Mouse (Mus musculus) colon, adult 2 months (tissue): ENCODE measurements around the gene Fgf22. TPM values are rescaled to one million over a fixed set of nuclear protein-coding genes. Genes with fewer than 3 reads are reported as not detected.

Source experiments
- polyA plus RNA-seq: library from polyadenylated mRNA; depleted of rRNA; stranded (reverse); fragments of >200 nt; gene quantifications from 2 replicates; pipeline ENCODE4 v1.2.3, GENCODE M21; 2012; rRNA removed

Fgf22 gene
- polyA plus RNA-seq = 0.13 TPM in 1 of 2 replicates, not detected in the other

DNA sequence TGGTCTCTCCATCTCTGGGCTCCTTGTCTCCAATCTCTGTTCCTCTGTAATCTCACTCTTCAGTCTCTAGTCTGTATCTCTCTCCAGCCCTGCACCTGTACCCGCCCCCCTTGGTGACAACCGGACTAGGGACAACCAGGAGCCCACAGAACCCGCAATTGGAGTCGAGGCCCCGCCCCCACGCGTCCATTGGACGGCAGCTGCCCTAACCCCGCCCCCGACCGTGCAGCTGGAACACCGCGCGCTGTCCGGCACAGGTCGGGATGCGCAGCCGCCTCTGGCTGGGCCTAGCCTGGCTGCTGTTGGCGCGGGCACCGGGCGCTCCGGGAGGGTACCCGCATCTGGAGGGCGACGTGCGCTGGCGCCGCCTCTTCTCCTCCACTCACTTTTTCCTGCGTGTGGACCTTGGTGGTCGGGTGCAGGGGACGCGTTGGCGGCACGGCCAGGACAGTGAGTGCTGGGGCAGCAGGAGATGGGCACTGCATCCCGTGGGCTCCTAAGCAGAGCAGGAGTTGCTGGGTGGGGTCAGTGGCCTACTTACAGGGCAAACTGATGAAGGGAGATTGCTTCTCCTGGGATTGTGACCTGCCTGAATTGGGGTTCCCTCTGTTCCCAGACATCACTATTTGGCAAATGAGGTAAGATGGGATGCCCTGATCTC lies at the start of gene Fgf22:
TSS of gene Fgf22 (plus strand) at position 221 of the 661 bp plus-strand sequence.

DNA sequence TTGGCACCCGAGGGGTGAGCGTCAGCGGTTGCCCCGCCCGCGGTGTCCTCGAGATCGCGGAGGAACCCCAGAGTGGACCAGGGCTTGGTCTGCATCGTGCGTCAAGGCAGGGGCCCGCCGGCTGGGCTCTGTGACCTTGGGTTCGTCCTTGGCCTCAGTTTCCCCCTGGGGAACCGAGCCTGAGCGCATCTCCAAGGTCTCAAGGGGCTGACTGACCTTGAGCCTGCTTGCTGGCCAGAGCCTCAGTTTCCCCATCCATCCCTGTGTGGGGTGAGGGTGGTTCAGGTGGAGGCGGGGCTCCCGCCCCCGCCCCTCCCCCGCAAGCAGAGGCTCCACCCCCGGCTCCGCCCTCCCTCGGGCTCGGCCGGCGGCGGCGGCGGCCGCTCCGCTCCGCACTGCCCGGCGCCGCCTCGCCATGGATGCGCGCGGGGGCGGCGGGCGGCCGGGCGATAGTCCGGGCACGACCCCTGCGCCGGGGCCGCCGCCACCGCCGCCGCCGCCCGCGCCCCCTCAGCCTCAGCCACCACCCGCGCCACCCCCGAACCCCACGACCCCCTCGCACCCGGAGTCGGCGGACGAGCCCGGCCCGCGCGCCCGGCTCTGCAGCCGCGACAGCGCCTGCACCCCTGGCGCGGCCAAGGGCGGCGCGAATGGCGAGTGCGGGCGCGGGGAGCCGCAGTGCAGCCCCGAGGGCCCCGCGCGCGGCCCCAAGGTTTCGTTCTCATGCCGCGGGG lies 38.5 kb upstream of the Fgf22 start, which contains the start of gene Hcn2:
TSS of gene Hcn2 (plus strand) at position 381 of the 734 bp plus-strand sequence.

DNA sequence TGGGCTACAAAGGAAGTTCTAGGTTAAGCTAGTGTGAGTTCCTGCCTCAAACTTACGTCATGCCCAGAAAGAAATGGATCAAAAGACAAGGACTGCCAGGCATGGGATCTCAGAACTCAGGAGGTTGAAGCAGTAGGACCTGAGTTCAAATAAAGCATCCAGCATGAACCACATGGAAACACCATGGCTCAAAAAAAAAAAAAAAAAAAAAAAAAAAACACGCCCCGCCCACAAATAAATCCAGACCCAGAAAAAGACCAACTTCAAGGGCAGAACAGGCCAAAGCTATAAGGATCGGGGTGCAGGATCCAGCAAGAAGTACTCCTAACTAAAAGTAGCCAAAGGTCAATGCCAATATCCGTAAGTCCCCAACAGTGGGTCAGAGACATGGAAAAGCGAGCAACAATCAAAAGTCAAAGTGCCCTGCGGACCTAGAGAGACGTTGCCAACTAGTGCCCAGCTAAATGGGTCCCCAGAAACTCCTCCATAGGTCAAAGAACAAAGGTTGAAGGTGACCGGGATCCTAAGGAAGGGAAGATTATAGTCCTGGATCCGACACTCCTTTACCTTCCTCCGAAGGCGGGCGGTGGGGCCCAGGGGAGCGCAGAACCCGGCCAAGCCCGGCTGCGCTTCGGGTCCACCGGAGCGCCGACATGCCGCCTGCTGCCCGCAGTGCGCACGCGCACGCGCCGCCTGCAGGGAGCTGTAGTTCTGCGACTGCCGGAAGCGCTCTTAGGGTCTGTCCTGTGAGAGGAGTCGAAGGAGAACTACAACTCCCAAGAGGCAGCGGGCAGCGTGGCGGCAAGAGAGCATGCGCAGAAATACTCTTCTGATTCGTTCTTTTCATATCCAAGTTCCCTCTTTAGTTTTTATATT lies 8.7 kb upstream of the Fgf22 start, which contains the start of gene Polrmt:
TSS of gene Polrmt (minus strand) at position 684 of the 876 bp plus-strand sequence.

DNA sequence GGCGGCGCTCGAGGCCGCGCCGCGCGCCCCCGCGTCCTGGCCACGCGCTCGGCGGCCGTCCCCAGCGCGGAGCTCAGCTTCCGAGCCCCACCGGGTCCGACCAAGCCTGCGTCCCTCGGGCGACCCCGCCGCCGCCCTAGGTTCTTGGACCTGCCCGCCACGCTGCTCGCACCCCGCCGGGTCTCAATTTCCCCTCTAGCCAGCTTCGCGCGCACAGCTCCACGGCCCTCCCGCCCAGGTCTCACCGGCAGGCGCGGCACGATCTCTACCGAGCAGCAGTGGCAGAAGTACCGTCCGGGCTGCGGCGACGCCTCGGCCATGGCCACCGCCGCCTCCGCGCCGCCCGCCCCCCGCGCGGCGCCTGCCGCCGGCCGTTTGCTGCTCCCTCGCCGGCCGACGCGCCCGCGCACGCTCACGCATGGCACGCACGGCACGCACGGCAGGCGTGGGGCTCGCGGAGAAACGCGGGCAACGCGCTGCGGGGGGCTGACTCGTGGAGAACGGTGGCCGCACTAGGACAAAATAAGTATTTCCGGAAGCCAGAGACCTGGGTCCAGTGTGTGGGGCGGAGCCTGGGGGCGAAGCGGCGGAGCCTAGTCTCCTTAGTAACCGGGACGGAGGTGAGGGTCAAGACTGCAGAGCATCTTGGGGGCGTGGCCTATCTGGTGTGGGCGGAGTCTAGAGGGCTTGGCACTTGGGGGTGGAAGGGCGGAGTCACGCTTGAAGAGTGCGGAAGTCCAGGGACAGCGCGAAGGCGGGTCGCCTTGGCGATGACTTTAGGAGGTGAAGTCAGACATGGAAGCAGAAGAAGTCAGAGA lies 11.8 kb downstream of the Fgf22 start, which contains the start of gene Rnf126:
TSS of gene Rnf126 (minus strand) at position 445 of the 818 bp plus-strand sequence.

DNA sequence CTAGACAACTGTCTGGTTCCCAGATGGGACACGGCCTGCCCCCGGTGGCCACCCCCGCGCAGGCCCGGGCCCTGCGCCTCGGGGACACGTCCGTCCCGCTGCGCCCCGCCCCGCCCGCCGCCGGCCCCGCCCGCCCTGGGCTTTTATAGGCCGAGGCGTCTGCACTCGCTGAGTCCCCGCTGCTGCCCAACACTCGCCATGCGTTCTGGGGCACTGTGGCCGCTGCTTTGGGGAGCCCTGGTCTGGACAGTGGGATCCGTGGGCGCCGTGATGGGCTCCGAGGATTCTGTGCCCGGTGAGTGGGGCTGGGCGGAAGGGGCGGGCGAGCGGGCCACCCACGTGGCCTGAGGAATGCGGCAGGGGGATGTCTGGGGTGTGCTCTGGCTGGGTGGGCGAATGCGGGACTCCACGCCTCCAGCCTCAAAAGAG lies 22.2 kb downstream of the Fgf22 start, which contains the start of gene Fstl3:
TSS of gene Fstl3 (plus strand) at position 170 of the 429 bp plus-strand sequence.

DNA sequence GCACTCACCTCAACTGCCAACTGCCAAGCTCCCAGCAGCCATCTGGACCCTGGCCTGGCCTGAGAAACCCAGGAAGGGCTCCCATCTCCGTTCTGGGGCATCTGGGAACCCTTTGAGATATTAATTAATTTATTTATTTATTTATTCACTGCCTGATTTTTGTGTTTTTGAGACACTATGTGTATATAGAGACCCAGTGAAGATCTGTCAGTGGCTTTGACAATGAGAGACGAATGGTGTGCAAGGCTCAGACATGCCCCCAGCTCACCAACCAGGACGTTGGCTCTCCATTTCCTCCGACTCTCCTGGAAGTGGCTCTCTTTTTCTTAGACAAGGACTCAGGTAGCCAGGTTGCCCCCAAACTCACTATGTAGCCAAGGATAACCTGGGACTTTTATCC lies 36.0 kb downstream of the Fgf22 start, which contains the start of gene Prss57:
TSS of gene Prss57 (minus strand) at position 101 of the 400 bp plus-strand sequence.

DNA sequence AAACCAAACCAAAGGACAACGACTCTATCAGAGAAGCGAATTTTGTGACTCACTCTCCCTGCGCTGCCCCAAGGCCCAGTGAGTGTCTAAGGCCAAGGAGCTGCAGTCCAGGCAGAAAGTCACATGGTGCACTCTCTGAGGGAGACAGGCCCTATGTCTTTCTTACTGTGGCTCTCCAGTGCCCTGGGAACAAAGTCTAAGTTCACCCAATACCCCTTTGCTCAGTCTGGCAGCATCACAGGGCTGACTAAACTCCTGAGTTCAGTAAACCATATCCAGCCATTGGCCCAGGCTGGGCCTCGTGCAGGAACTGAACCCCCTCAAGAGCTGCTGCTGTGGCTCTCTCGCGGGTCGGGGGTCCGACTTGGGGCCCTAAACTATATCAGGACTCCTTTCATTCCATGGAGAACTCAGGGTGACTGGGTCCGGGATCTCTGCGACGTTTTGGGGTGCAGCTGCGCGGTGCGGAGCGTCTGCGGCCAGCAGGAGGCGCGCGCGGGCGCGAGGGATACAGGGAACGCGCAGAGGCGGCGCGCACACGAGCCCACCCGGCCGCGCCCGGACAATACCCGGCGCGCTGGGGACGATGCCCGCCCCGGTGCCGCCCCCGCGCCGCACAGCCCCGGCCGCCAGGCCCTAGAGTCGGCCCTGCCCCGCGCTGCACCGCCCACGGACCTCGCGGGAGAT lies 38.3 kb downstream of the Fgf22 start, which contains the start of gene Palm:
TSS of gene Palm (plus strand) at position 522 of the 687 bp plus-strand sequence.

Other genes starting within 250 kb of the Fgf22 start
- 211 and 290 TPM in 2 replicates for gene Plpp2, start 221.3 kb upstream of the Fgf22 start, polyA plus RNA-seq
- 105 and 110 TPM in 2 replicates for gene Mier2, start 199.9 kb upstream of the Fgf22 start, polyA plus RNA-seq
- not detected in 2 replicates for gene Theg, start 167.7 kb upstream of the Fgf22 start, polyA plus RNA-seq
- gene C2cd4c, start 141.1 kb upstream of the Fgf22 start, polyA plus RNA-seq = 2.9 and 3.5 TPM in 2 replicates
- gene Shc2, start 117.2 kb upstream of the Fgf22 start, polyA plus RNA-seq = 4.8 and 5.3 TPM in 2 replicates
- gene Odf3l2, start 109.3 kb upstream of the Fgf22 start, polyA plus RNA-seq = not detected in 2 replicates
- 6.3 and 9.1 TPM in 2 replicates for gene Madcam1, start 90.5 kb upstream of the Fgf22 start, polyA plus RNA-seq
- 105 and 121 TPM in 2 replicates for gene Tpgs1, start 85.7 kb upstream of the Fgf22 start, polyA plus RNA-seq
- gene Cdc34, start 72.9 kb upstream of the Fgf22 start, polyA plus RNA-seq = 155 and 246 TPM in 2 replicates
- gene Gzmm, start 66.1 kb upstream of the Fgf22 start, polyA plus RNA-seq = 0.47 and 0.66 TPM in 2 replicates
- gene Bsg, start 50.6 kb upstream of the Fgf22 start, polyA plus RNA-seq = 1,066 and 1,188 TPM in 2 replicates
- 23.7 and 26.9 TPM in 2 replicates for gene Hcn2, start 38.4 kb upstream of the Fgf22 start, polyA plus RNA-seq
- gene Polrmt, start 8.5 kb upstream of the Fgf22 start, polyA plus RNA-seq = 71.0 and 77.4 TPM in 2 replicates
- 192 and 253 TPM in 2 replicates for gene Rnf126, start 11.9 kb downstream of the Fgf22 start, polyA plus RNA-seq
- gene Fstl3, start 22.2 kb downstream of the Fgf22 start, polyA plus RNA-seq = 42.9 and 43.6 TPM in 2 replicates
- 0.06 and 0.23 TPM in 2 replicates for gene Prss57, start 35.9 kb downstream of the Fgf22 start, polyA plus RNA-seq
- 35.1 and 37.1 TPM in 2 replicates for gene Palm, start 38.5 kb downstream of the Fgf22 start, polyA plus RNA-seq
- gene Misp, start 65.9 kb downstream of the Fgf22 start, polyA plus RNA-seq = 267 and 317 TPM in 2 replicates
- gene Ptbp1, start 99.4 kb downstream of the Fgf22 start, polyA plus RNA-seq = 273 and 314 TPM in 2 replicates
- gene Prtn3, start 119.4 kb downstream of the Fgf22 start, polyA plus RNA-seq = 2.2 and 2.6 TPM in 2 replicates
- gene Plppr3, start 119.6 kb downstream of the Fgf22 start, polyA plus RNA-seq = 4.2 and 6.4 TPM in 2 replicates
- gene Elane, start 131.2 kb downstream of the Fgf22 start, polyA plus RNA-seq = 0.15 TPM in 1 of 2 replicates, not detected in the other
- 295 and 596 TPM in 2 replicates for gene Cfd, start 135.8 kb downstream of the Fgf22 start, polyA plus RNA-seq
- 82.9 and 84.0 TPM in 2 replicates for gene Med16, start 153.8 kb downstream of the Fgf22 start, polyA plus RNA-seq
- not detected in 2 replicates for gene Gm26602, start 155.8 kb downstream of the Fgf22 start, polyA plus RNA-seq
- 9.5 and 12.7 TPM in 2 replicates for gene Kiss1r, start 161.9 kb downstream of the Fgf22 start, polyA plus RNA-seq
- 358 and 384 TPM in 2 replicates for gene R3hdm4, start 166.1 kb downstream of the Fgf22 start, polyA plus RNA-seq
- 7.1 and 9.2 TPM in 2 replicates for gene Arid3a, start 172.0 kb downstream of the Fgf22 start, polyA plus RNA-seq
- gene Wdr18, start 205.1 kb downstream of the Fgf22 start, polyA plus RNA-seq = 43.3 and 45.7 TPM in 2 replicates
- gene Grin3b, start 215.6 kb downstream of the Fgf22 start, polyA plus RNA-seq = not detected in 2 replicates
- 384 and 485 TPM in 2 replicates for gene Tmem259, start 229.3 kb downstream of the Fgf22 start, polyA plus RNA-seq
- gene Cnn2, start 233.5 kb downstream of the Fgf22 start, polyA plus RNA-seq = 79.8 and 98.8 TPM in 2 replicates
- 40.3 and 43.6 TPM in 2 replicates for gene Abca7, start 241.4 kb downstream of the Fgf22 start, polyA plus RNA-seq